Mouse (Mus musculus): ENCODE results near the gene E130308A19Rik.

Gene E130308A19Rik

GRCm38 (mm10) chr4:59640720-59641119, 14.7 kb downstream of the E130308A19Rik start:
- no peak for DNase-seq

- peak in 1 of 2 experiments; percentile 21 for DNase-seq
These were observed 16.0 kb downstream of the E130308A19Rik start for GRCm38 (mm10) chr4:59642039-59642438.

DNA sequence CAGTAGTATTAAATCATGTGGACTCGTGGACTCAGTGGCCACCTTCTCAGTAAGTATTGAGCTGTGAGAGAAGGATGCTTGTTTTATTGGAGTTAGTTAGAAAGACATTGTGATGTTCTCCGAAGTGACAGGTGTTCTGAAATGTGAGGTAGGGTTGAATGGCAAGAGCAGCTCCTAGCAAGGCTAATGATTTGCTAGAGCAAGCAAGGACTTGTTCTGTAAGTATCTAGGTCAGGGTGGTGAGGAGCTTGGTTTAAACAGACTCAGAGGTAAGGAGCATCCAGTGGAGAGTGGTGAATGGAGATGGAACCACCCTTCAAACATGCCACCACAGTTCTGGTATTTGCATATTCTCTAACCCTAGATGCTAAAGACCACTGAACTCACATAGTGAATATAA, 16.6 kb downstream of the E130308A19Rik start:
- DNase-seq, result peak in 1 of 2 experiments; percentile 52

DNA sequence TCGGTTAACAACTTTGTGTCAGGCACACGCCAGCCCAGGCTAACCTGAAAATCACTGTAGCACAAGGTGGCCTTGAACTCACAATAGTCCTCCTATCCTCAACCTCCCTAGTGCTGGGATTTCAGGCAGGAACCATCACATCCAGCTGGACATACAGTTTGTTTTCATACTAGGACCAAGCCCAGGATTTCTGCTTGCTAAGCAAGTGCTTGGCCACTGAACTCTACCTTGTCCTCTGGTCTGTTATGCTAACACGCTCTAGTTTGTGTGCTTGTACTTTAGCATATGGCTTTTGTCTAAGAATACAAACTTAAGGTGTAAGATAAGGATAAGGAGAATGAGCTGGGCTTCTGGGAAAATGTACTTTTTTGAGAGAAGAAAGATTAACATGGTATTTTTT, 18.4 kb downstream of the E130308A19Rik start:
- peak in 1 of 2 experiments; percentile 29 for DNase-seq

DNA sequence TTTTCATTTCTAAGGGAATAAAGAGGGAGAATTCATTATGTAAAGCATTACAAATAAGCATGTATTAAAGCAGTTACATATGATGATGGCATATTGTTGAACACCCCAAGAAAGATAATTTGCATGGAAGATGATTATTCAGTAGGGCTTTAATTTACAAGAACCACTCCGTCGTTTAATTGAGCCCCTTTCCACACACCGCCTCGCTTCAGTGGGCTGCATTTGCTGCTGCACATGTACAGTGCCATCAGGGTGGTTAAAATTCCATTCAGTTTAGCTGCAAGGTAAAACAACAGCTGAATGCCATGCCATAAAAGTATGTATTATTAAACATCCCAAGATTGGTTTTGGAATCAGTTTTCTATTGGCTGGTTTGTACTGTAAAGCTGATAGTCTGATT, 19.0 kb downstream of the E130308A19Rik start:
- no peak for DNase-seq

DNA sequence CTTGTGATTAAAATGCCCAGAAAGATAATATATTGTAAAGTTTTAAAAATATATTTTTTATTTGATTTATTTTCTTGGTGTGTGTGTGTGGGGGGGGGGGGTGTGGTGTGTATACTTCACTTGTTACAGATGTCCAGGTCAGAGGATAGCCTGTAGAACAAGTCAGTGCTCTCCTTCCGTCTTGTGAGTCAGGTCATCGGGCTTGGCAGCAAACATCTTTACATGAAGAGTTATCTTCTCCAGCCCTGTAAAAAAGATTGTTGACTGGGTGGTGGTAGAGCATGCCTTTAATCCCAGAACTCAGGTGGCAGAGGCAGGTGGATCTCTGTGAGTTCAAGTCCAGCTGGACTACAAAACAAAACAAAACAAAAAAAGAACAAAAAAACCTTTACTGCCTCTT, 19.6 kb downstream of the E130308A19Rik start:
- no peak for DNase-seq

- DNase-seq, result no peak
These were observed 20.1 kb downstream of the E130308A19Rik start for GRCm38 (mm10) chr4:59646020-59646696.

DNA sequence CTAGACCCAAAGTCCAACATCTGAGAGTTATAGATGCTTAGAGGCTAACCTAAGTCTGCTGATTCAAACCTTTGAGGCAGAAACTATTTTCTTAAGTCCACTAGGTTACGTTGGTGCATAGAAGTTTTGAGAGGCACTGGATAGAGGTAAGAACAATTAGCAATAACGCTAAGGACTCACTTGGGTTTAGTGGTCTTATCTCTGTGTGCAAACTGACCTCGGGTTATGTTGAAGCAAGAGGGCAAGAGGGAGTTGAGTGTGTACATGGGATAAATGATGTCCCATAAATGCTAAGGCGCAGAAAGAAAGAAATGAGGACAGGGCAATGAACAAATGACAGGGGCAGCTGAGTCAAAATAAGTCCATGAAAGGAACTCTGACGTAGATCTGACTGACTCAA, 23.1 kb downstream of the E130308A19Rik start:
- no peak for DNase-seq

DNA sequence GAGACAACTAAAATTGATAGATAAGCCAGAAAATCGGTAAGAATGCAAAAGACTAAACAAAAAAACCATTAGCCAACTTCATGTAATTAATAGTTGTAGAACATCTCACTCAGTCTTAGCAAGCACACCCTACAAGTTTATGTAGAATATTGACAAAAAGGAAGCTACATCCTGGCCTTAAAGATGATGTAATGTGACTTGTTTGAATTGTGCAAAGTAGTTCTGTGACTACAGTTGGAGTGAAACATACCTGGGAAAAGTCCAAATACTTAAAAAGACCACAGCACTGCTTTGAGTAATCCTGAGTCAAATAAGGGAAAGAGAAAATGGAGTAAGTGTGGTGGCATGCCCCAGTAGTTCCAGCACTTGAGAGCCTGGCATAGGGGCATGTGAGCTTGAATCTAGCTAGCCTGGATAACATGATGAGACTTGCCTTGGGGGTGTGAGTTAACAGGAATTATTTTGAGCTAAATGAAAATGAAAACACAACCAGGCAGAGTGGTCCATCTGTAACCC, 26.2 kb downstream of the E130308A19Rik start:
- no peak for DNase-seq

DNA sequence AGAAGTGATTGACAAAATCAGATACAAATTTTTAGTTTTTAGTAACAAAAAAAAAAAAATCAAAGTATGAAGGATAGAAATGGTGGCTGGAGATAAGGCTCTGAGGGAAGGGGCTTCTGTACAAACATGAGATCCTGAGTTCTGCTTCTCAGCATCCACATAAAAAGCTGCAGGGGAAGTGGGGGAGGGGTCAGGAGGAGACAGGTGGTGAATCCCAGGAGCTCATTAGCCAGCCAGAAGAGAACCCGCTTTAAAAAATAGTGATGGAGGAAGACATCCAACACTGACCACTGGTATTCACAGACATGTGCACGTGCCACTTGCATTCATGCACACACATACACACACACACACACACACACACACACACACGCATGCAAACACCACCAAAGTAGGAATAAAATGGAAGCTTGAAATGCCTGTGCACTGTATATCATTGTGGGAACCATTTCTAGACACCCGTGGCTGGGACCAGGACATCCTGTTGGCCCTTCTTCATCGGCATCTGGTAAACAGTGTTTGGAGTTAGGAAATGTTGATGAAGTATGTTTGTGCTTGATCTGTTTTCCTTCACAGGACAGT, 30.1 kb downstream of the E130308A19Rik start:
- DNase-seq, result no peak

GRCm38 (mm10) chr4:59662163-59662562, 36.2 kb downstream of the E130308A19Rik start:
- DNase-seq, result no peak

- DNase-seq, result no peak
These were observed 37.4 kb downstream of the E130308A19Rik start for GRCm38 (mm10) chr4:59663451-59663850.

DNA sequence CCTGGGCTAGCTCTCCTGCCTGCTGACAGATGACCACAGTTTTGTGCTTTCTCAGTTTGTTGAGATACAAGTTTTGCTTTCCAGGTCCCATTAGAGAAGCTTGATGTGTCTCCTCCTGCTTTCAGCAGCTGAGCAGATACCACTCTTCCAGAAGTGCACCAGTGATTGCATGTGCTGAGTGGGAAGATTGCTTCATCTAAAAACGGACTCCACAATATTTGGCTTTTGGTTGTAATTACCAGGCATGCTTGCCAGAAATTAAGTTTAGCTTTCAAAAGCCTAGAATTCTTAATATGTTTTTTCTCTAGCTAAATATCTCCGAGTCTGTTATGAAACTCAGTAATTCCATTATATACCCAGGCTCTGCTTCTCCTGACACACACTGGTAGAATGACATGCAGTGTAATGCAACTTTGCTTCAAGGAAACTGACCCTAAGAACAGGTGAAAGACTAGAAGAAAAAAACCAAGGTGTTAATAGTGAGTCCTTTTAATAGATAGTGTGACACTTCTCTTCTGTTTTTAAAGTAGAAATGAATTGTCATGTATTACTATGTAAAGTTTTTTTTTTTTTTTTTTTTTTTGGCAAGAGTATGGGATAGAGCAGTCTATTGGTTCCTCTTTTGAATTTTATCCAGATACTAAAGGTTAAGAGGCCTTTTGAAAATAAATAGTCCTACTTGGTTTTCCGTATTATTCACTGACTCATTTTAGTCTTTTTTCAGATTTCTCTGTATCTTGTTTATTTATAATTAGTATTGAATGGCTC, 40.7 kb downstream of the E130308A19Rik start:
- DNase-seq, result no peak

DNA sequence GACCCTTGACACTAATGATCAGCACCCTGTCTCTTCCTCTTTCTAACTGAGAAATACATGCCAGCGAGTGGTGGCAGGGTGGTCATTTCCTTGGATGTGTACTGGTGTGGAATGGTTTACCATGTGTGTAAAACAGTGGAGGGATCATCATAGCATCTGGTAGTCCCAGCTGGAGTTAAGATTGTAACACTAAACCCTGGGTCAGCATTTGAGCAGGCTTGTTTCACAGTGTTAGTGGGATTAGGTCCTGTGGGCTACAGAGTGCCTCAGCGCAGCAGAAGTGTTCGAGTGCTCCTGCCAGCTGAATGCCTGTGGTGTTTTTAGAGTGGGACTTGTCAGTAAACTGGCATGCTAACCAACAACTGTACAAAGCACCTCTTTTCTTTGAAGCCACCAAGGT, 42.0 kb downstream of the E130308A19Rik start:
- DNase-seq, result no peak

DNA sequence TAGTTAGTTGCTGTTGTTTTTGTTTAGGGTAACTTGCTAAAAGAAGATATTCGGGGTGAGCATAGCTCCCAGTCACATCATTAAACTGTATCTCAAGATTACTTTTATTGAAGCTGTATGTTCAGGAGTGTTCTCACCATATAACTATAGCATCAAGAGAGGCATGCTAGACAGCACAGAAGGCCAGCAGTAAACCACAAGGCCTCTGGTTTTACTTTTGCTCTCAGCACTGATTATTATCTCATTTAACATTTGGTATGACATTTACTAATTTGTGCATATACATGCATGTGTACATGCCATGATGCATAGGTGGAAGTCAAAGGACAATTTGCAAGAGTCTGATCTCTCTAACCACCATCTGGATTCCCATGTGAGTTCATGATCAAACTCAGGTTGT, 43.1 kb downstream of the E130308A19Rik start:
- no peak for DNase-seq

GRCm38 (mm10) chr4:59670015-59670414, 44.0 kb downstream of the E130308A19Rik start:
- no peak for DNase-seq

GRCm38 (mm10) chr4:59673423-59674117, 47.6 kb downstream of the E130308A19Rik start:
- DNase-seq, result no peak

GRCm38 (mm10) chr4:59674929-59675679, 49.1 kb downstream of the E130308A19Rik start:
- no peak for DNase-seq

DNA sequence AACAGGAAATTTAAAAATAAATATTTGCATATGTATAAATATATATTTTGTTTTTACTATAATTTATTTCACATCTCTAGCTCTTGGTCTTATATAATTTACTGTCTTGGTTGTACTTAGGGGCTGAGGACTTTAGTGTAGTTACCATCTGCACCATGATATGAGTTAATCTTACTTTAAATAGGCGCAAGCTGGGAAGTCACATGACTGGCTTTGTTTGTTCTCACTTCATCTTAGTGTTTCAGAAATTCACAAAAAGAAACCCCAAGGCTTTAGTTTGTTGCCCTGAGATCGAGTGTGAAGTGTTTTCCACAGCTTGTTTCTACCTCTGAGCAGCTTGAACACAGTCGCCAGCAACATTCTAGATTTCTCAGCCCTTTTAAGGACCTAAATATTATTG, 49.7 kb downstream of the E130308A19Rik start:
- no peak for DNase-seq

GRCm38 (mm10) chr4:59681383-59681782, 55.4 kb downstream of the E130308A19Rik start:
- DNase-seq, result no peak

DNA sequence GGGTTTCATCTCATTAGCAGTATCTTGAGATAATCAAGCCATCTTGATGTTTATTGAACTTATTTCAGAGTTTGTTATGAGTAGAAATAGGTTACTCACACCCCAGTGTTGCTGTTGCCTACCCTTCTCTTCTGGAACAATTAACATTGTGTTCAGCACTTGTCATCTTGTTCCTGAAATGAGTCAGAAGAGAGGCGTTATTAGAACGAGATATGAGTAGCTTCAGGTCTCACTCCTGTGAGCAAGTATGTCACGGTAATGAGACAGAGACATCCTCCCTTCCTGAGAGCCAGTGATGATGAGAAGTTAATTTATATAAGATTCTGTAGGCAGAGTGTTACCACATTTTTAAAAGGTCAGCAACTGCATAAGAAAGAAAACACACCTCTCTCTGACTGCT, 56.5 kb downstream of the E130308A19Rik start:
- no peak for DNase-seq

GRCm38 (mm10) chr4:59682950-59683349, 56.9 kb downstream of the E130308A19Rik start:
- no peak for DNase-seq
